Mouse (Mus musculus): ENCODE data around the gene Nrp1.

- TF ChIP-seq CTCF (IDR thresholded peaks at IDR 0.05; ENCODE audit: low read depth, low read length) (no peak), POLR2A (IDR thresholded peaks at IDR 0.05; ENCODE audit: borderline replicate concordance, low read depth, low read length) (no peak)
Observed at GRCm38 (mm10) chr8:128371026-128371425, 12.6 kb downstream of the Nrp1 start.
